Mouse (Mus musculus) inflammation-experienced regulatory T-cells, adult 6 months (primary cell): ENCODE data around the gene Zswim5. TPM values are rescaled to one million over a fixed set of nuclear protein-coding genes. Genes with fewer than 3 reads are reported as not detected.
"Not testable (repeated sequence)": the region's sequence is repeated elsewhere in the genome, so short reads cannot be mapped to it uniquely, and the experiment has no call there.

ENCODE experiments used
- ATAC-seq: one replicate; pipeline ENCODE4 v1.8.0; 2017
- polyA plus RNA-seq, 3 experiments: library from polyadenylated mRNA; unstranded; fragments of 100-300 nt; shearing (Covaris generic); gene quantifications; one replicate each; pipeline ENCODE4 v1.2.1; 2017

The Zswim5 gene
- polyA plus RNA-seq: under 1 TPM in 2 of 3 experiments, not detected in 1; 0.05 to 0.06 TPM

DNA sequence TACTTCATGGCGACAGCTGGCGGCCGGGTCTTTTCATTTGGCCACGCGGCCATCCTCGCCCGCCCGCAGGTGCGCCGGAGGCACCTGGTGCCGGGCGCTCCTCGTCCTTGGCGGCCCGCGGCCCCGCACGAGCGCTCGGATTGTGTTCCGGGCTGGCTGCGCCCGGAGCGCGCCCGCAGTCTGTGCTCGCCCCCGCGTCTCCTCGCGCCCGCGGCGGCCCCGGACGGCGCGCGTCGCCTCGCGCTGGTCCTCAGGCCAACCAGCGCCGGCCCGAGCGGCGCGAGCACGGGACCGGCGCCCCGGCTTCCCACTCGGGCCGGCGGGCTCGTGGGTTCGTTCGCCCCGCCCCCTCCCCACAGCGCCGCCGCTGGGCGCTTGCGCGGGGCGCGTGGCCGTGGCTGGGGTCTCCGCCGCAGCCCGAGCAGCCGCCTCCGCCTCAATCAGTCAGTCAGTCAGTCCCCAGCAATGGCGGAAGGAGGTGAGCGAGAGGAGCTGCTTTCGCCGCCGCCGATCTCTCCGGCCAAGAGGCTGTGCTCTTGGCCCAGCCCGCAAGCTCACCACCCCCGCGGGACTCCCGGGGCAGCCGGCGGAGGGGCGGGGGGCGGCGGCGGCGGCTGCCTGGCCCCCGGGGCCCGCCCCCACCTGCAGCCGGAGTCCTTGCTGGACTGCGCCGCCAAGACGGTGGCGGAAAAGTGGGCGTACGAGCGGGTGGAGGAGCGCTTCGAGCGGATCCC is at the start of gene Zswim5:
Gene Zswim5, plus strand, starts transcription at position 382 of the 734 bp plus-strand sequence.
- peak; percentile 47 for ATAC-seq

DNA sequence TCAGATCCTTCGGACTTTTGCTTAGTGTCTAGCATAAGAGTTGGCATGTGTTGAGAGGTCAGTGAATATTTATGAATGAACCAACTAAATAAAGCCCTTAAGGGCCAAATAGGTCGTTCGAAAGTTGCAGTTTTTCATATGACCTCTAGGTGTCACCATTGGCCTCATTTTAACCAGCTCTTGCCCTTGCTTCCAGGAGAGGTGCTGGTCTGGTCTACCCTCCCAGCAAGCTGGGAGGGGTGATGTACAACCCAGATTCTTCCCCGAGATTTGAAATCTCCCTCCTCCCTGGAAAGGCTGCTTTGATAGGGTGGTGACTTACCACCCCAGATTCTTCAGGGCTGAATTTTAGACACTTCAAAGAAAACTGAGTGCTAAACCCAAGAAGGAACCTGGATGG is 49.4 kb upstream of the Zswim5 start:
- peak; percentile 61 for ATAC-seq

DNA sequence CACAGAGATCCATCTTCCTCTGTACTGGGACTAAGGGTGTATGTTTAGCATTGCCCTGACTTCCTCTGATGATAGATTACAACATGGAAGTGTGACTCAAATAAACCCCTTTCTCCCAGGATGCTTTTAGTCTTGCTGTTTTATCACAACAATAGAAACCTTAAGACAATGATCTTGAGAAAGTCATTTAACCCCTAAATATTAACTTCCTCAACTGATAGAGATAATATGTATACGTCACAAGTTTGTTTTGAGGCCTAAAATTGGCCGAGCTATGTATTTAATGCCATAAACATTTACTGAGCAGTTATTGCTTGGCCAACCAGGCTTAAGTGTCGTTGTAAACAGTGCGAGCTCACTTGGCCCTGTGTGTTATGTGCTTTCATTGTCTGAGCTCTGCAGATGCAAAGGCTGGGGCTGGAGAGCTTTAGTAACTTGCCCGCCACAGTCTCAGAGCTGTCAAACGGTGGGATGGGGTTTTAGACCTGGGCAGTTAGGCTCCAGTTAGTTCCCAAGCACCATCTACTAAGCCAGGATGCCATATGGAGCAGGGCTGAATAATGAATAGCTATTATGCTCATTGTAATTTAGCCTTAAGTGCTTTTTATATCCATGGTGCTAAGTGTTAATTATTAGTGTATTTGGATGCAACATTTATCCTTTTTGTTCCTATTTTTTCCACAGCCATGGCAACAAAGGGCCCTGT is 47.7 kb upstream of the Zswim5 start:
- ATAC-seq: no peak

DNA sequence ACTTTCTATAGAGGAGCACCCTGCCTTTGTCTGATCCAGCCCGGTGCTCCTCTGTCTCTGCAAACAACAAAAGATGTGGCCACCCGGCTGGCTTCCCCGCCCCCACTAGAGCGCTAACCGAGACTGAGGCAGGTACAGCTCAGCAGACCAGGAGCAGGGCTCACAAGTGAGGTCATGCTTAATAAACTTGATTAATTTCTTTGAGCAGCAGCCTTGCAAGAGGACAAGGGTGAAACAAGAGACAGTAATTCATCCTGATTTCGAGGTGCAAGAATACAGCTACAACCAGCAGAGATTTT is 47.2 kb upstream of the Zswim5 start:
- ATAC-seq: no peak

DNA sequence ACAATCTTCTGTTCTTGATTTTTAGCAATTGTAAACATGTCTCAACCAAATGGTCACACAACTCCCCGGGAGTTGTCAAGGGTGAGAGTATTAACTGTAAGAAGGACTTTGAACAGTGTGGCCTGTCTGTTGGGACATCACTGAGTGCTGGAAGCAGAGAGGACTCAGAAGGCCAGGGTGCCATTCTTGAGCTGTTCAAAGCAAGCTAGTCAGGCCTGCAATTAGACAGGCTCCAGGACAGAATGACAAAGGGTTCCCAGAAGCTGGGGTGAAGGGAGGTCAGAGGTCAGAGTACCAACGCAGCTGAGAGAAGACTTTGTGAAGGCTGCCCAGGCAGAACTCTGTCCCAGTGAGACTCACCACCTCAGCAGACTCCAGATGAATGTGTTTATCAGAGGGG is 38.2 kb upstream of the Zswim5 start:
- ATAC-seq: no peak

DNA sequence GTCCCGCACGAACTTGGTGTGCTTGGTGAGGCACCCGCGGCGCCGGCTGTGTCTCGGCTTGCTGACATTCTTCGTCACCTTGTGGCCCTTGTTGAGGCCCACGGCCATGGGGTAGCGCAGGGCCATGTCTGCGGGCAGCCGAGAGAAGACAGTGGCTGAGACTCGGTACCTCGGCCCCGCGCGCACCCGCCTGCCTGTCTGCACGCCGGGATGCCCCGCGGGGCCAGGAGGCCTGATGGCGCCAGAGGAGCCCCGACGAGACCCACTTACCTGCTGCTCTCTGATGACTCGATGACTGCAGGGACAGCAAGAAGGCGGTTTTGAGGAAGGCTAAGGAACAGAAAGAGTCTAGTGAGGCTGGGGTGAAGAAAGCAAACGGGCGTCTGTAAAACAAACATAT is 37.1 kb upstream of the Zswim5 start:
- not testable (repeated sequence) for ATAC-seq

DNA sequence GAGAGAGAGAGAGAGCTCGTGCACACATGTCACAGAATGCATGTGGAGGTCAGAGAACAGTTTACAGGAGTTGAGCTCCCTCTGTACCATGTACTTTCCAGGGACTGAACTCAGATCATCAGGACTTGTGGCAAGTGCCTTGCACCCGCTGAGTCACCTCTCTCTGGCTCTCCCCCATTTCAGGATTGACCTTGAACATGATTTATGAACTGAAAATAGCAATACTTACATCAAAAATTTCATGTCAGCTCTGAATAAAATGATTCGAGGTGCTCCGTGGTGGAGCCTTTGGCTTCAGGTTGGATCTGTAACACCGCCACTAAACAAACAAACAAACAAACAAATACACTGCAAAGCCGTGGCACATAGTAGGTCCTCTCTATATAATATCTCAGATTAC is 36.3 kb upstream of the Zswim5 start:
- ATAC-seq: no peak

DNA sequence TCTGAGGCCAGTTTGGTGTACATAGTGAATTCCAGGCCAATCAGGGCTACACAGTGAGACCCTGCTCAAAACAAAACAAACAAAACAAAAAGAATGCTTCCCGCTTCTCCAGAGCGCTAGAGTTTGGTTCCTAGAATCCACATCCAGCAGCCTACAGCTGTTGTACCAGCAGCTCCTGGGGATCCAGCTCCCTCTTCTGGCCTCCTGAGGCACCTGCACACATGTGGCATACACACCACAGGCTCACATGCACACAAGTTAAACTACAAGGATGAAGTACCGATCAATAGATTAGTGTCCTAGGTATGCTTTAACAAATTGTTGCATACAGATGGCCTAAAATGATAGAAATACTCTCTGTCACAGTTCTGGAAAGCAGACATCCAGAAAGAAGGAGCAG is 32.9 kb upstream of the Zswim5 start:
- no peak for ATAC-seq

DNA sequence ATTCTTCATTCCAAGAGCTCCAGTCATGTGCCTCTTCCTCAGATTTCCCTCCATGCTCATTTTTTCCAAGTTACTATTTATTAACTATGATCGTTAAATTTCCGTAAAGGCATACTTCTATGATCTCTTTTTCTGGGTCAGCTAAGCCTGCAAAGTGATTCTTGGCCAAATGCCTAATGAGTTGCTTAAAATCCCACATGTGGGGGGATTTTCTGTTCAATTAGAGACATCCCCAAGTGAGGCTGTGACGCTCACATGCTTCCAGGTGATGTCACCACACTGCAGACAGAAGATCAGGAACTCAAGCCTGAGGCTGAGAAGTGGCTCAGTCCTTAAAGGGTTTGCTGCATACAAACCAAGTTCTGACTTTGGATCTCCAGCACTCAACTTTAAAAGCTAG is 27.3 kb upstream of the Zswim5 start:
- ATAC-seq: no peak

DNA sequence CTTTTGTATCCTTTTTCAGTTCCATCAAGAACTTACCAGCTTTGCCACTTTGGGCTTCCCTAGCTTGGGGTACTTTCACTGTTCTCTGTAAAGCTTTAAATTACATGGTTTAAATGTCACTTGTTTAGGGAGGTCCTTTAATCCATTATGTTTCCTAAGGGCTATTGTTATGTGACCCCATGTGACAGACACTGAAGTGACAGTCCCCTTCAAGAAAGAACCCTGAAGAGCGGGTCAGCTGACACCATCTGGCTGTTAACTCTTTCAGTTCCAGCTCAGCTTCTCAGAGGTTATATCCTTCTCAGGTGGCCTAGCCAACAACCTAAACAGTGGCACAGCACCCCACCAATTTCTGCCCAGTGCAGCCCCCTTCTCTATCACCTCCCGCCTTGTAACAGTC is 22.9 kb upstream of the Zswim5 start:
- ATAC-seq: no peak

DNA sequence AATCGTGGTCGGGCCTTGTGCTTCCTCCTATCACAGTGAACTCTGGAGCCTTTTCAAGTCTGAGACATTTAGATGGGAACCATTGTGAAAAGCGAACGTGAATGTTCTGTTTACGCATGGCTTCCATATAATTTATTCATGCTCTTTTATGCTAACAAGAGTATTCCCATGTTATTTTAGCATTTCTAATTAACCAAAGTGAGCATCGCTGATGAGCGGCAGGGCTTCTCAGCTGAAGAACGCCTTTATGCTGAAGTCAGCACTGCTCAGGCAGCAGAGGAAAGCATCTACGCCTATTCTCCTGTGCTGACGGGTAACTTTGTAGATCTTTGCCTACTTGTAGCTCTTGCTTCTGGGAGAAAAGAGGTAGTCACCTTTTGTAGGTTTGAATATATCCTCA is 20.0 kb upstream of the Zswim5 start:
- ATAC-seq: no peak

DNA sequence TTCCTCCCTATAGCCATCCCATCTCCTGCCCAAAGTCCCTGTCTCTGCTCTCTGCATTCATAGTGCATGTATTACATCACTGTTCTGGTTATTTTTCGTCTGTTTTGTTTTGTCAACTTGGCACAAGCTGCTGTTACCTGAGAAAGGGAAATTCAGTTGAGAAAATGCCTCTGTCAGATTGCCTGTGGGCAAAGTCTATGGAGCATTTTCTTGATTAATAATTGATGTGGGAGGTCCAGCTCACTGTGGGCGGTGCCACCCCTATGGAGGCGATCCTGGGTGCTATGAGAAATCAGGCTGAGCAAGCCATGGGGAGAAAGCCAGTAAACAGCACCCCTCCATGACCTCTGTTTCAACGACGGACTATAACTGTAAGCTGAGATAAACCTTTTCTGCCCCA is 17.5 kb upstream of the Zswim5 start:
- ATAC-seq: no peak

DNA sequence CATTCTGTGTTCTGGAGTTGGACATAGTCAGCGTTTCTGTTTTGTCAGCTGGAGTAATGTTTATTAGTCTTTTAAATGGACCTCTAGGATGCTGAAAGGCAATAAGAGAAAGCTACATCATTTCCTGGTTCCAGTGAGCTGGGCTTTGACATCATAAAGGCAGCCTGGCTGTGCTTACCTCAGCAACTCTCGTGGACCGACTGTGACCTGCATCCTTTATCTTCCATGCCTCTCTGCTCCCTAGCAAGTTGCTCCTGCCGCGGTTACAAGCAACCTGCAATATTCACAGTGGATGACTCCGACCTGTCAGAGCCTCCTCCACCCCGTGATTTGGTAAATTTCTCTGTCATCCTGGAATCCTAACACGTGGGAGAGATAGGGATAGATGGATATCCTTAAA is 15.2 kb upstream of the Zswim5 start:
- no peak for ATAC-seq

DNA sequence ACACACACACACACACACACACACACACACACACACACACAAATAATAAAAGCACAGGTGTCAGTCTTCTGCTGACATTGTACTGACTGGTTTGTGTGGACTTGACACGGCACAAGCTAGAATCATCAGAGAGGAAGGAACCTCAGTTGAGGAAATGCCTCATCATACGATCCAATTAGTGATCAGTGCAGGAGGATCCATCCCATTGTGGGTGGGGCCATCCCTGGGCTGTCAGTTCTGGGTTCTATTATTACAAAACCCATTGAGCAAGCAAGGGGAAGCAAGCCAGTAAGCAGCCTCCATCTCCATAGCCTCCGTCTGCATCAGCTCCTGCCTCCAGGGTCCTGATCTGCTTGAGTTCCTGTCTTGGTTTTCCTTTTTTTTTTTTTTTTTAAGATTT is 7.3 kb upstream of the Zswim5 start:
- ATAC-seq: no peak

DNA sequence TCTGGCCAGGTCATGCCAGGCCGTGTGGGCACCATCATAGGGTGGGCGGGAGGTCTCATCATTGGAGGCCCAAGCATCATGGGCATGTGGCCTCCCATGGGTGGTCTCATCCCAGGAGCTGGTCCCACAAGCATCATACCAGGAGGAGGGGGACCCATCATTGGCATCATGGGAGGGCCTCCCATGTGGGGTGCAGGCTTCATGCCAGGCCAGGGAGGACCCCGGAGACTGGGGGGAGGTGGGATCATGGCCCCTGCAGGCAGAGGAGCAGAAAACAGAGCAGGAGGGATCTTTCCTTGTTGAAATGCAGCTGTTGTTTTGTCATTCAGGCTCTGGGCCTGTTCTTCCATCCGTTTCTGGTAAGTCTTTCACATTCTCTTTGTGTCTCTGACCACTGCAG is 2.6 kb upstream of the Zswim5 start:
- no peak for ATAC-seq

DNA sequence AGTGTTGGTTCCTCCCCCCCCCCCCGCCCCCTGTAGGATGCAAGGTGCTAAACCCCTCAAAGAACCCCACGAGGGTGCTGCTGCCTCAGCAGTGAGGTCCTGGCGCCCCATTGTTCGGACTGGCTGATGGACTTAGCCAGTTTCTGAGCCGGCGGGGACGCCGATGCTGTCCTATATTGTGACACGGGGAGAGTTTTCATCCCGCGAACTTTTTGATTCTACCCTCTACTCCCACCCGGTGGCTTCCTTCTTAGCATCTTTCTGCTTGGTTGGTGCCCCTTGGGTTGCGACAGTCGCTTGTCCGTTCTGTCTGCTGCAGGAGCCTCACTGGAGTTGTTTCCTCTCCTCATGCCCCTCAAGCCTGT is 564 bp upstream of the Zswim5 start:
- ATAC-seq: no peak

DNA sequence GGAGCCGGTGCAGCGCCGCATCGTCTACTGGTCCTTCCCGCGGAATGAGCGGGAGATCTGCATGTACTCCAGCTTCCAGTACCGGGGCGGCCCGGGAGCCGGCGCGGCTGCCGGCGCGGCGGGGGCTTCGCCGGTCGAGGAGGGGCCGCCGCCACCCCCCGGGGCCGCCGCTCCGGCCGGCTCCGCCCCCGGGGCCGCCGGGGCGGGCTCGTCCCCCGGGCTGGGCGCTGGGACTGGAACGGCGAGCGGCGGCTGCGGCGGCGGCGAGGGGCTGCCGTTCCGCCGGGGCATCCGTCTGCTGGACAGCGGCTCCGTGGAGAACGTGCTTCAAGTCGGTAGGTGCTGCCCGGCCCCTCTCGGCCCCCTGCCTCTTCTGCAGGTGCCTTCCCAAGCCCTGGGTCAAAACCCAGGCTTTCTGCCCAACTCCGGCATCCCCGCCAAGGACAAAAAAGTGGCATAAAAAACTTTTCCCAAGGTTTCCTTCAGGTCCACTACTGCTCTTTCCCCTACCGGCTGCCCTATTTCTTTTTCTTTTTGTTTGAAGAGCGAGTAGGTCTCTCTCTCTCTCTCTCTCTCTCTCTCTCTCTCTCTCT is 649 bp downstream of the Zswim5 start:
- ATAC-seq: peak; percentile 49

DNA sequence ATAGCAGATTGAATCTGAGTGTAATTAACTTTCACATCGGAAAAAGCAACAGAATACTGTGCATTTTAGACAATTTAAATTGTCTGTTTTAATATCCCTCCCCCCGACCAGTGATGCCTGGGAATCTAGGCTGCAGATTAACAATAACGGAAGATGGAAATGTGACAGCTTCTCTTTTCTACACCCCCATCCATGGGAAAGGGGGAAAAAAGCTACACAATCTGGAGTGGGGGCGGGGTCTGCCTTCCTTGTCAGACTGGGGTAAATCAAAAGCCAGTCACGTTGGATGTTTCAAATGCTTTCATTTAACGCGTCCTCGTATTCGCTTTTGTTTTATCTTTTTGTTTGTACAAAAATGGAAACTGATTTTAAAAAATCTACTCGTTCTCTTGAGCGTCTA is 1.3 kb downstream of the Zswim5 start:
- ATAC-seq: no peak

DNA sequence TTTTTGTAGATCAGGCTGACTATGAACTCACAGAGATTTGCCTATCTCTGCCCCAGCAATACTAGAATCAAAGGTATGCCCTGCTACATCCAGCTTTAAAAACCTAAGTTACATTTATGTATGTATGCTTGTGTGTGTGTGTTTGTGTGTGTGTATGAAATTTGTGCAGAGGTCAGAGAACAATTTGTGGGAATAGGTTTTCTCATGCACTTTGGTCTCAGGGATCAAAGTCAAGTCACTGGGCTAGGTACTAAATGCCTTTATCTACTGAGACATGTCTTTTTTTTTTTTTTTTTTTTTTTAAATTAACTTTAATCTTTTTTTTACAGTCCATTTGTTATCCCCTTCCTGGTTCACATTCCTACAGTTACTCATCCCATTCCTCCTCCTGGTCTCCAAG is 5.5 kb downstream of the Zswim5 start:
- ATAC-seq: no peak

DNA sequence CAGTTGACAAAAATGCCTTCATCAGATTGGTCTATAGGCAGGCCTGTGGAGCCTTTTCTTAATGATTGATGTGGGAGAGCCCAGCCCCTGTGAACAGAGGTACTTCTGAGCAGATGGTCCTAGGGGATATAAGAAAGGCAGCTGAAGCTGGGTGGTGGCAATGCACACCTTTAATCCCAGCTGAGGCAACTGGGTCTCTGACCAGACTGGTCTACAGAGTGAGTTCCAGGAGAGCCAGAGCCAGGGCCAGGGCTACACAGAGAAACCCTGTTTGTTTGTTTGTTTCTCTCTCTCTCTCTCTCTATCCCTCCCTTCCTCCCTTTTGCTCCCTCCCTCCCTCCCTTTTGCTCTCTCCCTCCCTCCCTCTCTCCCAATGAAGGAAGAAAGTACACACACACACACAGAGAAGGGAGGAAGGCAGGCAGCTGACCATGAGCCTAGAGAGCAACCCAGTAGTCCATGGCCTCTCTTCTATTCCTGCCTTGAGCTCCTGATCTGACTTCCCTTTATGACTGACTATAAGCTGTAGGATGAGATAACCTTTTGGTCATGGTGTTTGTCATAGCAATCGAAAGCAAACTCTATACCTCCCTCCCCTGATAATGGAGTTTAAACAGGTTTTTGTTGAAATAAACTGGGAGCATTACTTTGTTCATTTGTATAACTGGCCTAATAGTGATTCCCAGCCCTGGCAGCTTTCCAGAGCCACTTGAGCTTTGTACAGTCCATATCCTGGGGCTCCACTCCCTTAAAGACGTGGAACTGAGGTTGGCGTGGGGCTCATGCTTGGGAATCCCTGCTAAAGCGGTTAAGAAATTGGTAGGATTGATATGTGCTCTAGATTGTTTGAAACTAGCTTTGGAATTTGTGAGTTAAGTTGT is 17.3 kb downstream of the Zswim5 start:
- no peak for ATAC-seq

DNA sequence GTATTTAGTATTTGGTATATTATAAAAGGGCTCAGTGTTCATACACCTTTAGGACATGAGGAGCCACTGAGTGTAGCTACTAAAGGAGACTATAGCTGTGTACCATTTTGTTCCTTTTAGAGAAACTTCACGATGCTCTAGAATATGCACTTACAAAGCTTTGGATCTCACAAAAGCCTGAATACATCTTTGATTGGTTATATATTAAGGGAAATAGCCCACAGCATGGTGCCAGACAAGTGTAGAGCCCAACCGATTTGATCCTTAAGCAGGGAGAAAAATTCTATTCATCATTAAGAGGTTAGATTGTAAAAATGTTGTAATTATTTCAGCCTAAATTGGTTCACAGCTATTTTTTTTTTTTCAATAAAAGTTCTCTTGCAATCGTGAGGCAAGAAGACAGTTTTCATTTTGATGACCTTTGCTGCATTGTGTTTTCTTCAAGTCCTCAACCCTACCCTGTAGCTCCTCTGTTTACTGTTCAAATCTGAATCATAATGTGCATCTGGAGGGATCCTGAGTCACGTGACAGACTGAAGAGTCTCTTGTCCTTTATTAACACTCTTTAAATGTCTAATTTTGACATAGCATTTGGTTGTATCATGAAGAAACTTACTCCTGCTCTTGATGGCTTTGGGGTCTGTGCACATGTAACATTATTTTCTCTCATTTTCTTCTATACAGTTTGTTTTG is 33.5 kb downstream of the Zswim5 start:
- no peak for ATAC-seq

DNA sequence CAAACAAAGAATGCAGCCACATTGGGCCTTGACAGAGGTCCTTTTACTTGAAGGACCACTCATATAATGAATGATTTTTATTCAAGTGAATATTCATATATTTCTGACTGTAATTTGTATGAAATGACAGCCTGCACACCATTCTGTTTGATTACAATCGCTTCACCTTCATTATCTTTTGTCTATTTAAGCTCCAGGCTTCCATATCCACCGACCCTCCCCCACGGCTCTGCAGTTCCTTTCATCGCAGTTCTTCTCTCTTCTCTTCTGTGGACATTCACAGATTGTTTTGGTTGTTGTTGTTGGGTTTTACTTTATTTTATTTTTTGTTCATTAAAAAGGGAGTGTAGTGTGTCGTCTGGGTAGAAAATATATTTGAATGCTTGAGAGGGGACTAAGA is 34.0 kb downstream of the Zswim5 start:
- ATAC-seq: no peak

DNA sequence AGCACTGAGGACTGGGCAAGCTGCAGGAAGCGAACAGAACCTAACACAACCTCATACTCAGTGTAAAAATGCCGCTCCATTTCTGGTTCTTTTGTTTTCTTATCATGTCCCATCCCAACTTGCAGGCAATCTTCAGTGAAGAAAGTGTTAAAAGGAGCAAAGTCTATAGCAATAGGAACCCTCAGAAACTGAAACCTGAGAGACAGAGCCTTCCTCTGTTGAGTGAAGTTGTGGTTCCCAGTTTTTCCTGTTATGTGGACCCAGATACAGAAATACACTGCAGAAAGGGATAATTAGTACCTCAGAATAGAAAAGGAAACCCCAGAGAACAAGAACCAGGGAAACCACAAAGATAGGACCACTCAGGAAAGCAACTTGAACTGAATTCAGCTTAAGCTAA is 36.1 kb downstream of the Zswim5 start:
- ATAC-seq: no peak
